21 mouse cellular contexts compared by ENCODE assay signal in the genomic region with DNA sequence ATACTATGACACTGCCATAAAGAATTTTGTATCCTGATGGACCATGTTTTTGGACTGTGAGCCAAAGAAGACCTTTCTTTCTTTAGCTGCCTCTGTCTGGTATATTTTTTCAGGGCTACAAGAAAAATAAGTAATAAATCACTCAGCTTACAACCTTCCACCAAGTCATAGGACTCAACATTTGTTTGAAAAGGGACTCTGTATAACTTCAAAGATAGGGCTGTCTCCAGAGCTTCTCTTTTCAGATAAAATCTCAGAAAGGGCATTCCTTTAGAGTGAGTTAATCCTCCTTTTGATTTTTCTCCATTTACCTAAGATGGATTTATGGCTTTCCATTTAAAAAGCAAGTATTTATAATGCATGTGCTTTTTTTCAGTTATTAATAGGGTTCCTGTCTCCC.
DNase-seq lines count a peak whose midpoint lies in the region; ATAC-seq and TF ChIP-seq lines count a peak whose summit lies in the region.
"Had no signal": no experiment of that assay in that cellular context is flagged by ENCODE, and none has a peak within 500 bp of the region (broad histone marks: within the 10 kb centered on the region; RNA-seq: fewer than 3 reads in every experiment).

No protein-coding gene starts in this region.

- no peak overlapping the region for H3K9ac ChIP-seq in kidney, embryonic 15.5 days
- no peak overlapping the region for H3K9ac ChIP-seq in kidney, embryonic 16.5 days (replicated peaks; ENCODE audit: low read length)
- no peak overlapping the region for H3K9ac ChIP-seq in kidney, embryonic 14.5 days (ENCODE audit: low read depth, low read length)
- no peak overlapping the region for H3K9ac ChIP-seq in kidney, postnatal 0 days (ENCODE audit: low read depth, low read length)

- no peak for DNase-seq in kidney, adult 2 months
- peak; percentile 28 for DNase-seq in kidney, postnatal 0 days (ENCODE audit: low spot score)
- no peak for DNase-seq in kidney, adult 18-20 months
- DNase-seq: adrenal gland, adult 2 months; adrenal gland, adult 8-10 months; adrenal gland, postnatal 10 days; adrenal gland, postnatal 14 days; adrenal gland, postnatal 25 days; adrenal gland, postnatal 36 days; B cell, adult 2 months; cerebellum, adult 11 months; cerebellum, adult 11-12 months; cerebellum, adult 18-20 months had no signal

- no peaks in the 10 kb centered on the region for H3K36me3 ChIP-seq in kidney, embryonic 15.5 days
- no peaks in the 10 kb centered on the region for H3K36me3 ChIP-seq in kidney, adult 2 months (ENCODE audit: control insufficient read depth, insufficient read depth, low read length)
- no peaks in the 10 kb centered on the region for H3K36me3 ChIP-seq in kidney, embryonic 16.5 days (ENCODE audit: insufficient read depth, low read length)
- H3K36me3 ChIP-seq in kidney, embryonic 14.5 days (ENCODE audit: control insufficient read depth, insufficient read depth, low read length) = no peaks in the 10 kb centered on the region
- H3K36me3 ChIP-seq in kidney, postnatal 0 days (ENCODE audit: insufficient read depth, low read length) = no peaks in the 10 kb centered on the region
- H3K36me3 ChIP-seq: G1E had no signal

- no peaks in the 10 kb centered on the region for H3K27me3 ChIP-seq in kidney, embryonic 15.5 days
- no peaks in the 10 kb centered on the region for H3K27me3 ChIP-seq in kidney, adult 2 months (replicated peaks; ENCODE audit: control insufficient read depth, insufficient read depth, low read length)
- no peaks in the 10 kb centered on the region for H3K27me3 ChIP-seq in kidney, embryonic 16.5 days (ENCODE audit: insufficient read depth, low read length)
- H3K27me3 ChIP-seq in kidney, embryonic 14.5 days (ENCODE audit: control insufficient read depth, insufficient read depth, low read length) = no peaks in the 10 kb centered on the region
- H3K27me3 ChIP-seq in kidney, postnatal 0 days (ENCODE audit: insufficient read depth, low read length) = no peaks in the 10 kb centered on the region
- H3K27me3 ChIP-seq: CH12.LX, Patski had no signal

- no peaks in the 10 kb centered on the region for H3K4me1 ChIP-seq in kidney, embryonic 15.5 days
- H3K4me1 ChIP-seq in kidney, adult 2 months (ENCODE audit: control insufficient read depth, insufficient read depth, low read length) = no peaks in the 10 kb centered on the region
- H3K4me1 ChIP-seq in kidney, embryonic 16.5 days (ENCODE audit: insufficient read depth, low read length) = no peaks in the 10 kb centered on the region
- H3K4me1 ChIP-seq in kidney, embryonic 14.5 days (ENCODE audit: control insufficient read depth, insufficient read depth, low read length) = no peaks in the 10 kb centered on the region
- no peaks in the 10 kb centered on the region for H3K4me1 ChIP-seq in kidney, postnatal 0 days (replicated peaks; ENCODE audit: insufficient read depth, low read length)

- no peak for TF ChIP-seq CTCF in kidney, adult 2 months (conservative IDR thresholded peaks at IDR 0.05; ENCODE audit: insufficient read depth, insufficient read length, low read depth, low read length)
- no peak for TF ChIP-seq CTCF in kidney, postnatal 0 days (IDR thresholded peaks at IDR 0.05; ENCODE audit: low read depth)

- H3K4me3 ChIP-seq in kidney, embryonic 15.5 days (replicated peaks) = no peak overlapping the region
- H3K4me3 ChIP-seq in kidney, adult 2 months (ENCODE audit: insufficient read depth, low read depth, low read length) = no peak overlapping the region
- H3K4me3 ChIP-seq in kidney, embryonic 16.5 days (ENCODE audit: low read length) = no peak overlapping the region
- no peak overlapping the region for H3K4me3 ChIP-seq in kidney, embryonic 14.5 days (ENCODE audit: low read length)
- no peak overlapping the region for H3K4me3 ChIP-seq in kidney, postnatal 0 days (replicated peaks; ENCODE audit: low read depth, low read length)

- H3K27ac ChIP-seq in kidney, embryonic 15.5 days = no peak overlapping the region
- no peak overlapping the region for H3K27ac ChIP-seq in kidney, adult 2 months (ENCODE audit: insufficient read depth, low read depth, low read length)
- no peak overlapping the region for H3K27ac ChIP-seq in kidney, embryonic 16.5 days (ENCODE audit: low read length)
- H3K27ac ChIP-seq in kidney, embryonic 14.5 days (ENCODE audit: low read depth, low read length) = no peak overlapping the region
- H3K27ac ChIP-seq in kidney, postnatal 0 days = no peak overlapping the region

- no peak overlapping the region for H3K4me2 ChIP-seq in kidney, embryonic 15.5 days
- no peak overlapping the region for H3K4me2 ChIP-seq in kidney, embryonic 16.5 days (replicated peaks; ENCODE audit: low read depth, low read length)
- no peak overlapping the region for H3K4me2 ChIP-seq in kidney, embryonic 14.5 days (replicated peaks; ENCODE audit: low read depth, low read length)
- H3K4me2 ChIP-seq in kidney, postnatal 0 days (ENCODE audit: low read length) = no peak overlapping the region

- no peak for TF ChIP-seq POLR2A in kidney, adult 2 months (IDR thresholded peaks at IDR 0.05; ENCODE audit: low read depth, low read length)

- H3K9me3 ChIP-seq in kidney, embryonic 15.5 days (replicated peaks) = no peaks in the 10 kb centered on the region
- no peaks in the 10 kb centered on the region for H3K9me3 ChIP-seq in kidney, embryonic 16.5 days (ENCODE audit: low read length)
- no peaks in the 10 kb centered on the region for H3K9me3 ChIP-seq in kidney, embryonic 14.5 days (ENCODE audit: control insufficient read depth, low read length)
- no peaks in the 10 kb centered on the region for H3K9me3 ChIP-seq in kidney, postnatal 0 days (replicated peaks; ENCODE audit: low read length)

- ATAC-seq in kidney, embryonic 15.5 days (replicated peaks; ENCODE audit: low FRiP score) = 0 out of 2 replicates have a peak, but pooled peaks have one; percentile 56
- ATAC-seq in kidney, embryonic 16.5 days (ENCODE audit: low FRiP score, low TSS enrichment) = peak; percentile 65; the same call in 1 of the 2 replicates
- ATAC-seq in kidney, embryonic 14.5 days (ENCODE audit: low FRiP score, low TSS enrichment) = no peak
- ATAC-seq in kidney, postnatal 0 days (replicated peaks; ENCODE audit: low FRiP score, low read depth) = no peak
- ATAC-seq: activated CD4-positive, CD25-positive, alpha-beta regulatory T cell, adult 4 months; CD4-positive, CD25-positive, alpha-beta regulatory T cell, adult 4 months; Patski had no signal

Comparison
In these comparisons a context has a peak if more than half of its experiments do, and no peak if none do; other contexts are left out.
1. ATAC-seq: peak in kidney, embryonic 15.5 days (single experiment) and kidney, embryonic 16.5 days (single experiment); none in kidney, embryonic 14.5 days (single experiment) and kidney, postnatal 0 days (single experiment).